Mouse (Mus musculus) C2C12 (cell line): ENCODE measurements at regions not wholly inside any gene's neighbourhood (a gene's known extent, or its start where the extent isn't known, plus 50 kb on each side); places are given as distances from the start of the nearest gene placed in this dataset.

Source experiments
- CEBPB ChIP-seq: IDR thresholded peaks from one replicate; pipeline ENCODE4 v1.6.1; 2011; ENCODE audit warnings: low read depth, mild to moderate bottlenecking, control low read depth, moderate library complexity
- CTCF ChIP-seq: IDR thresholded peaks from one replicate; pipeline ENCODE4 v1.5.1; 2011; ENCODE audit not compliant: control insufficient read depth, insufficient read depth, insufficient read length
- FOSL1 ChIP-seq: IDR thresholded peaks from one replicate; pipeline ENCODE4 v1.8.0; 2011; ENCODE audit warnings: mild to moderate bottlenecking, low read length; ENCODE audit not compliant: poor library complexity, insufficient read depth, severe bottlenecking
- MAX ChIP-seq: IDR thresholded peaks from one replicate; pipeline ENCODE4 v1.6.1; 2011; ENCODE audit warnings: mild to moderate bottlenecking, control low read depth
- MYOD1 ChIP-seq: IDR thresholded peaks from one replicate; pipeline ENCODE4 v1.6.1; 2011; ENCODE audit warnings: low read depth; ENCODE audit not compliant: control insufficient read depth, insufficient read length
- MYOG ChIP-seq: IDR thresholded peaks from one replicate; pipeline ENCODE4 v1.6.1; 2011; ENCODE audit not compliant: control insufficient read depth, insufficient read length; ENCODE audit errors: extremely low read depth
- USF1 ChIP-seq: IDR thresholded peaks from one replicate; pipeline ENCODE4 v1.6.1; 2011; ENCODE audit warnings: low read depth, mild to moderate bottlenecking, control low read depth, moderate library complexity

DNA sequence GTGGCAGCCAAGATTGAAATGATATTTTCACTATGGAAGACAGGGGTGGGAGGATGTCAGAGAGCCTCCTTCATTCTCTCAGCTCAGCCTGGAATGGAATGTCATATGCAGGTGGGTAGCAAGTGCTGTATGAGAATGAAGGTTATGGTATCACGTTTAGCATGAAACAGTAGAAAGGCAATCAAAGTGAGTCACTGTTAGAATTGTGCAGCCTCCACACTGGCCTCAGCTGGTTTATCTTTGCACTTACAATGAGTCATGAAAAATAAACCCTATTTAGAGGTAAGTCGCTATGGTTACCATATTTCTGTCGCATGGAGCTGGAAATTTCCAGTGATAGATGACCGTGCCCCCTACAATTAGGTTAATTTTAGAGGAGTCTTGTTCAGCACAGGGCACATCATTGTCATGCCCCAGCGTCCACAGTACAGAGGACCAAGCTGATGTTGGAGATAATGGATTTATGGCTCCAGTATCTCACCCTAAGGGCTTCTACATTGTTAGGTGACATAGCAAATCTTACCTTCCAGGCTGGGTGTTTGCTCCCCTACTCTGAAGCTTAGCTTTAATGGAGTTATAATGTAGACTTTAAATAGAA, 167.9 kb upstream of the Pard3b start:
- TF ChIP-seq CTCF (no peak), CEBPB (no peak), USF1 (no peak), MAX (no peak), MYOG (no peak), MYOD1 (no peak), FOSL1 (no peak)
